Mouse (Mus musculus) central nervous system, embryonic 14 days (tissue): ENCODE data around the gene Muc2. TPM values are rescaled to one million over a fixed set of nuclear protein-coding genes. Genes with fewer than 3 reads are reported as not detected.

Experiments
- polyA plus RNA-seq: library from polyadenylated mRNA; depleted of rRNA; stranded (reverse); fragments of >200 nt; gene quantifications from 2 replicates; pipeline ENCODE4 v1.2.3, GENCODE M21; 2012; rRNA removed

Gene Muc2
- polyA plus RNA-seq = 1.0 and 1.4 TPM in 2 replicates

GRCm38 (mm10) chr7:141690040-141690439 is at the start of gene Muc2:
TSS of gene Muc2 (plus strand) at chr7:141690340.

GRCm38 (mm10) chr7:141788677-141789452 is 98.7 kb downstream of the Muc2 start, which contains the start of gene Muc5ac:
TSS of gene Muc5ac (plus strand) at chr7:141788972.

Other genes starting within 250 kb of the Muc2 start
- 17.0 and 20.2 TPM in 2 replicates for gene Pidd1, start 246.3 kb upstream of the Muc2 start, polyA plus RNA-seq
- 1,057 and 1,069 TPM in 2 replicates for gene Rplp2, start 243.0 kb upstream of the Muc2 start, polyA plus RNA-seq
- 16.5 and 18.9 TPM in 2 replicates for gene Pnpla2, start 235.1 kb upstream of the Muc2 start, polyA plus RNA-seq
- 4.3 and 5.9 TPM in 2 replicates for gene Cracr2b, start 229.2 kb upstream of the Muc2 start, polyA plus RNA-seq
- gene Cd151, start 222.9 kb upstream of the Muc2 start, polyA plus RNA-seq = 101 and 105 TPM in 2 replicates
- gene Polr2l, start 215.2 kb upstream of the Muc2 start, polyA plus RNA-seq = 47.7 and 49.9 TPM in 2 replicates
- gene Tspan4, start 215.1 kb upstream of the Muc2 start, polyA plus RNA-seq = 30.6 and 45.5 TPM in 2 replicates
- gene Chid1, start 150.5 kb upstream of the Muc2 start, polyA plus RNA-seq = 27.8 and 31.7 TPM in 2 replicates
- gene Ap2a2, start 128.2 kb upstream of the Muc2 start, polyA plus RNA-seq = 52.0 and 54.8 TPM in 2 replicates
- gene Muc6, start 35.0 kb upstream of the Muc2 start, polyA plus RNA-seq = 0.04 and 0.05 TPM in 2 replicates
- gene Muc5ac, start 98.6 kb downstream of the Muc2 start, polyA plus RNA-seq = 0.01 TPM in 1 of 2 replicates, not detected in the other
- not detected in 2 replicates for gene Muc5b, start 148.7 kb downstream of the Muc2 start, polyA plus RNA-seq
- gene Tollip, start 228.2 kb downstream of the Muc2 start, polyA plus RNA-seq = 67.1 and 70.3 TPM in 2 replicates